20 mouse cellular contexts compared by ENCODE assay signal in the genomic region with DNA sequence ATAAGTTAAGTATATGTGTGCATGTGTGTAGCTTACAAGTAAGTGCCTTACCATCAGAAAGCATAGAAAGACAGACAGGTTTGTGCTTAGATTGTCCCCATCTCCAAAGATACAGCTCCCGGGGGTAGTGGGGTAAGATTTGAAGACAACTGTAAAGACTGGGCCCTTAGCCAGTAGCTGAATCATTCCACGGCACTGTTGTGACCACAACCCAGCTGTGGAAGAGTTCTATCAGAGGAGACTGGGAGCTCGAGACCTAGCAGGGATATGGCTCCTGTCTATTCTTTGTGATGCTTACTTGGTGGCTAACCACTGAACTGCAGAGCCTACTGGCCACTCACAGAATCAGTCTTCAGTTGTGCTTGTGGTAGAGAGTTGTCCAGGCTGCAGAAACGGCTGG. TPM values are rescaled to one million over a fixed set of nuclear protein-coding genes. Genes with fewer than 3 reads are reported as not detected.
DNase-seq lines count a peak whose midpoint lies in the region.
"Had no signal": no experiment of that assay in that cellular context is flagged by ENCODE, and none has a peak within 500 bp of the region (broad histone marks: within the 10 kb centered on the region; RNA-seq: fewer than 3 reads in every experiment).

No protein-coding gene starts in this region.

- no peak overlapping the region for H3K4me3 ChIP-seq in heart, embryonic 10.5 days
- H3K4me3 ChIP-seq: embryonic facial prominence, embryonic 13.5 days; embryonic facial prominence, embryonic 15.5 days; erythroblast, embryonic 14.5 days; forebrain, embryonic 10.5 days; forebrain, embryonic 12.5 days had no signal

- peaks cover 63% of the 10 kb centered on the region for H3K36me3 ChIP-seq in heart, embryonic 10.5 days
- H3K36me3 ChIP-seq: G1E had no signal

- no peaks in the 10 kb centered on the region for H3K27me3 ChIP-seq in heart, embryonic 10.5 days (ENCODE audit: insufficient read depth, poor library complexity, severe bottlenecking)
- H3K27me3 ChIP-seq: embryonic facial prominence, embryonic 13.5 days; embryonic facial prominence, embryonic 15.5 days; forebrain, embryonic 12.5 days had no signal

- no peaks in the 10 kb centered on the region for H3K9me3 ChIP-seq in heart, embryonic 10.5 days
- H3K9me3 ChIP-seq: embryonic facial prominence, embryonic 13.5 days; embryonic facial prominence, embryonic 15.5 days; forebrain, embryonic 10.5 days; forebrain, embryonic 12.5 days; G1E had no signal

- no peak overlapping the region for H3K27ac ChIP-seq in heart, embryonic 10.5 days
- H3K27ac ChIP-seq: embryonic facial prominence, embryonic 13.5 days; embryonic facial prominence, embryonic 15.5 days; forebrain, embryonic 10.5 days; forebrain, embryonic 12.5 days had no signal

- H3K4me1 ChIP-seq in heart, embryonic 10.5 days: no peaks in the 10 kb centered on the region
- H3K4me1 ChIP-seq: embryonic facial prominence, embryonic 13.5 days; embryonic facial prominence, embryonic 15.5 days; forebrain, embryonic 10.5 days; forebrain, embryonic 12.5 days had no signal

- peak; percentile 57 for DNase-seq in heart, embryonic 10.5 days (ENCODE audit: low spot score)
- DNase-seq in heart, adult 8-10 months (ENCODE audit: low spot score): no peak
- DNase-seq in 3T3-L1 (ENCODE audit: low read depth, low spot score) (peak; percentile 77), NIH3T3 (ENCODE audit: low read depth) (peak; percentile 56)
- DNase-seq in right cerebral cortex, postnatal 10 days (ENCODE audit: low spot score in 2 of 2): no peak
- DNase-seq in T-cell, adult 2 months (ENCODE audit: low spot score): no peak
- DNase-seq: adrenal gland, postnatal 10 days; adrenal gland, postnatal 25 days; B cell, adult 2 months; cerebellum, adult 11-12 months; cerebellum, adult 2 months; cerebellum, adult 9-10 months; cerebellum, postnatal 10 days; cerebellum, postnatal 25 days had no signal

- WGBS in heart, embryonic 10.5 days: 87% methylated on average over 4 of the region's 4 CpGs

RNA-seq across cellular contexts. Expression of a gene that starts 42.4 kb away (rescaled TPM):
- 31.2 and 32.8 TPM in 2 replicates for polyA plus RNA-seq in heart, embryonic 10.5 days (2016; fragmentation: Nextera tagmentation; extraction: Ambion mirVana)
- total RNA-seq in heart, adult 8-10 months (2022): 10 to 100 TPM; 10.2 to 14.0 (median 10.7) TPM

Comparison
In these comparisons a context has a peak if more than half of its experiments do, and no peak if none do; other contexts are left out.
1. DNase-seq: peak in heart, embryonic 10.5 days (single experiment), 3T3-L1 (single experiment) and NIH3T3 (single experiment); none in heart, adult 8-10 months (single experiment), right cerebral cortex, postnatal 10 days (0 of 2) and T-cell, adult 2 months (single experiment).